Mouse (Mus musculus): ENCODE results near the gene Casq2.

The Casq2 gene

GRCm38 (mm10) chr3:102086283-102086682, at the start of gene Casq2:
TSS of gene Casq2 (plus strand) at chr3:102086415.
- DNase-seq (ENCODE audit: low spot score in 2 of 2) = no peak

GRCm38 (mm10) chr3:102037806-102038205, 48.4 kb upstream of the Casq2 start:
- no peak for DNase-seq (ENCODE audit: low spot score in 2 of 2)

GRCm38 (mm10) chr3:102038608-102039007, 47.6 kb upstream of the Casq2 start:
- DNase-seq (ENCODE audit: low spot score in 2 of 2) = no peak

GRCm38 (mm10) chr3:102041632-102042031, 44.6 kb upstream of the Casq2 start:
- DNase-seq (ENCODE audit: low spot score in 2 of 2) = no peak

GRCm38 (mm10) chr3:102045071-102045470, 41.1 kb upstream of the Casq2 start:
- no peak for DNase-seq (ENCODE audit: low spot score in 2 of 2)

GRCm38 (mm10) chr3:102047532-102047931, 38.7 kb upstream of the Casq2 start:
- no peak for DNase-seq (ENCODE audit: low spot score in 2 of 2)

- no peak for DNase-seq (ENCODE audit: low spot score in 2 of 2)
These were observed 36.8 kb upstream of the Casq2 start for GRCm38 (mm10) chr3:102049207-102050104.

- DNase-seq (ENCODE audit: low spot score in 2 of 2) = no peak
These were observed 34.2 kb upstream of the Casq2 start for GRCm38 (mm10) chr3:102052036-102052435.

- DNase-seq (ENCODE audit: low spot score in 2 of 2) = no peak
These were observed 32.9 kb upstream of the Casq2 start for GRCm38 (mm10) chr3:102053293-102053692.

- DNase-seq (ENCODE audit: low spot score in 2 of 2) = no peak
These were observed 30.3 kb upstream of the Casq2 start for GRCm38 (mm10) chr3:102055878-102056277.

GRCm38 (mm10) chr3:102060065-102060464, 26.1 kb upstream of the Casq2 start:
- no peak for DNase-seq (ENCODE audit: low spot score in 2 of 2)

GRCm38 (mm10) chr3:102061923-102062670, 24.1 kb upstream of the Casq2 start:
- DNase-seq (ENCODE audit: low spot score in 2 of 2) = peak; percentile 11 to 19

GRCm38 (mm10) chr3:102062671-102063010, 23.6 kb upstream of the Casq2 start:
- DNase-seq (ENCODE audit: low spot score in 2 of 2) = no peak

GRCm38 (mm10) chr3:102063273-102064120, 22.7 kb upstream of the Casq2 start:
- no peak for DNase-seq (ENCODE audit: low spot score in 2 of 2)

GRCm38 (mm10) chr3:102064566-102064965, 21.6 kb upstream of the Casq2 start:
- DNase-seq (ENCODE audit: low spot score in 2 of 2) = no peak

- DNase-seq (ENCODE audit: low spot score in 2 of 2) = no peak
These were observed 18.9 kb upstream of the Casq2 start for GRCm38 (mm10) chr3:102067306-102067705.

- DNase-seq (ENCODE audit: low spot score in 2 of 2) = no peak
These were observed 18.4 kb upstream of the Casq2 start for GRCm38 (mm10) chr3:102067861-102068260.

GRCm38 (mm10) chr3:102069260-102069659, 17.0 kb upstream of the Casq2 start:
- DNase-seq (ENCODE audit: low spot score in 2 of 2) = no peak

GRCm38 (mm10) chr3:102069686-102070085, 16.5 kb upstream of the Casq2 start:
- DNase-seq (ENCODE audit: low spot score in 2 of 2) = no peak

- no peak for DNase-seq (ENCODE audit: low spot score in 2 of 2)
These were observed 15.9 kb upstream of the Casq2 start for GRCm38 (mm10) chr3:102070360-102070759.

GRCm38 (mm10) chr3:102071016-102071415, 15.2 kb upstream of the Casq2 start:
- DNase-seq (ENCODE audit: low spot score in 2 of 2) = peak; percentile 28 to 60

GRCm38 (mm10) chr3:102079413-102079812, 6.8 kb upstream of the Casq2 start:
- no peak for DNase-seq (ENCODE audit: low spot score in 2 of 2)
